Mouse (Mus musculus) heart, postnatal 0 days (tissue): ENCODE data around the gene Aarsd1. TPM values are rescaled to one million over a fixed set of nuclear protein-coding genes. Genes with fewer than 3 reads are reported as not detected.

Experiments used
- ATAC-seq: fragments of 200-750 bp; cut with Nextera tagmentation; 2 replicates; pipeline ENCODE4 v1.8.0; 2017; ENCODE audit warnings: low read depth, moderate number of reproducible peaks, moderate library complexity; ENCODE audit not compliant: insufficient read depth
- DNase-seq: peaks from one replicate; pipeline ENCODE4 v3.0.0-alpha.2; 2016; ENCODE audit warnings: low spot score
- H3K27ac ChIP-seq: fragments of 300-500 bp; sonication (generic); 2 replicates; pipeline ENCODE4 v1.5.1; 2014; ENCODE audit warnings: low read depth, mild to moderate bottlenecking
- H3K27me3 ChIP-seq: fragments of 300-500 bp; sonication (generic); 2 replicates; pipeline ENCODE4 v1.6.1; 2014; ENCODE audit warnings: low read length, mixed read lengths; ENCODE audit not compliant: control insufficient read depth, insufficient read depth
- H3K36me3 ChIP-seq: fragments of 300-500 bp; sonication (generic); replicated peaks from 2 replicates; pipeline ENCODE4 v1.6.1; 2014; ENCODE audit warnings: low read length, mixed read lengths; ENCODE audit not compliant: control insufficient read depth, insufficient read depth
- H3K4me1 ChIP-seq: fragments of 300-500 bp; sonication (generic); 2 replicates; pipeline ENCODE4 v1.6.1; 2014; ENCODE audit warnings: antibody characterized with exemption; ENCODE audit not compliant: control insufficient read depth, insufficient read depth
- H3K4me2 ChIP-seq: fragments of 300-500 bp; sonication (generic); 2 replicates; pipeline ENCODE4 v1.6.1; 2014; ENCODE audit warnings: low read depth, mild to moderate bottlenecking, low read length, moderate library complexity
- H3K4me3 ChIP-seq: fragments of 300-500 bp; sonication (generic); 2 replicates; pipeline ENCODE4 v1.5.1; 2014; ENCODE audit warnings: low read depth, low read length
- H3K9ac ChIP-seq: fragments of 300-500 bp; sonication (generic); replicated peaks from 2 replicates; pipeline ENCODE4 v1.6.1; 2014; ENCODE audit warnings: low read depth, low read length, mixed read lengths
- H3K9me3 ChIP-seq: fragments of 300-500 bp; sonication (generic); replicated peaks from 2 replicates; pipeline ENCODE4 v1.6.1; 2016; ENCODE audit warnings: low read length; ENCODE audit not compliant: control insufficient read depth
- CTCF ChIP-seq: IDR thresholded peaks from 2 replicates; pipeline ENCODE4 v1.5.1; 2016; ENCODE audit warnings: antibody characterized with exemption, control low read depth, low read depth
- EP300 ChIP-seq: IDR thresholded peaks from 2 replicates; pipeline ENCODE4 v1.6.1; 2016; ENCODE audit warnings: antibody characterized with exemption, low read depth
- WGBS: fragments of 180-500 bp; shearing (Covaris S2); extraction: QIAGEN DNeasy Blood & Tissue Kit; methylation state at CpG from one replicate; pipeline ENCODE4 v1.1.7; 2014; 5-methylcytosine and 5-hydroxymethylcytosine counted together
- polyA plus RNA-seq: library from polyadenylated mRNA; unstranded; fragments of >200 nt; fragmentation: Nextera tagmentation; extraction: Ambion mirVana; gene quantifications from 2 replicates; pipeline ENCODE4 v1.2.1, GENCODE M21; 2015
- total RNA-seq: library from RNA; depleted of rRNA; stranded (reverse); fragments of >200 nt; gene quantifications from 2 replicates; pipeline ENCODE4 v1.2.3, GENCODE M21; 2014; ENCODE audit warnings: low replicate concordance

The Aarsd1 gene
- total and polyA plus RNA-seq, 2 experiments from 2014 or later = 16.8 to 31.9 TPM

DNA sequence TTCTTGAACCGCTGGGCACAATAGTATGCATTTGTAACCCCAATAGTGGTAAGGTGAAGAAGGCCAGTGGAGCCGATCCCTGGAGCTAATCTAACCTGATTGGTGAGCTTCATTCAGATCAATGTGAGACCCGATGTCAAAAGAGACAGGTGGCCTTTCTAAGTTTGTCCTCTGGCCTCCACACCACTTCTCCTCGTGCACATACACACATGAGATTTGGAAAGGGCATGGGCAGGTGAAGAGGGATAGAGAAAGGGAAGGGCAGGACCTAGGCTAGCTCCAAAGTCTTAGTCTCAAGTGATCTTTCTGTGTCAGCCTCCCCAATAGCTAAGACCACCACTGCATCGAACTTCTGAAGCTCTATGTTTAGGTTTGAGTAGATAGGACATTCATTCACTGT lies 47.3 kb downstream of the Aarsd1 start:
- H3K4me2 ChIP-seq = no peak overlapping the region
- H3K4me1 ChIP-seq = no peaks in the 10 kb centered on the region
- H3K9ac ChIP-seq = no peak overlapping the region
- no peak overlapping the region for H3K4me3 ChIP-seq
- H3K36me3 ChIP-seq = no peaks in the 10 kb centered on the region
- no peak for ATAC-seq
- H3K27ac ChIP-seq = no peak overlapping the region
- TF ChIP-seq CTCF (no peak), EP300 (no peak)
- 65% methylated on average over 5 of the region's 5 CpGs for WGBS
- no peaks in the 10 kb centered on the region for H3K27me3 ChIP-seq
- no peaks in the 10 kb centered on the region for H3K9me3 ChIP-seq
- DNase-seq = no peak

DNA sequence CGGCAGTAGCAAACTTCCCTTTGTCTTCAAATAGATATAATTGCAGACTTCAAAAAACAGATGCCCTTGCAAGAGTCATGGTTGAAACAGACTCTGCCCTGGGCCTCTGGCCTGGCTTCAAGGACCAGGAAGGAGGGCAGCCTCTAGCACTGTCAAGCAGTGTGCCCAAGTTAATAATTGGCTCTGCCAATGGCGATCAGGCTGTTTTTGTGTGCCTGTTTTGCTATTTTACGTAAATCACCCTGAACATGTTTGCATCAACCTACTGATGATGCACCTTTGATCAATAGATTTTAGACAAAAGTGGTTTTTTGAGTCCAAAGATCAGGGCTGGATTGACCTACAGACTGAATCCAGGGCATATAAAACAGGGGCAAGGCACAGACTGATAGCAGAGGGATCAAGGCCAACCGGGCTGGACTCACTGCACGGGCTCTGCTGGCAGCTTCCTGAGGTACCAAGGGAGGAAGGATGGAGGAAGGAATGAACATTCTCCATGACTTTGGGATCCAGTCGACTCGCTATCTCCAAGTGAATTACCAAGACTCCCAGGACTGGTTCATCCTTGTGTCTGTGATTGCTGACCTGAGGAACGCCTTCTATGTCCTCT lies 50.0 kb downstream of the Aarsd1 start, which contains the start of gene G6pc:
G6pc (plus strand) TSS at position 236 of the 610 bp plus-strand sequence.
- no peak within 1 kb of the TSS for H3K27ac ChIP-seq

DNA sequence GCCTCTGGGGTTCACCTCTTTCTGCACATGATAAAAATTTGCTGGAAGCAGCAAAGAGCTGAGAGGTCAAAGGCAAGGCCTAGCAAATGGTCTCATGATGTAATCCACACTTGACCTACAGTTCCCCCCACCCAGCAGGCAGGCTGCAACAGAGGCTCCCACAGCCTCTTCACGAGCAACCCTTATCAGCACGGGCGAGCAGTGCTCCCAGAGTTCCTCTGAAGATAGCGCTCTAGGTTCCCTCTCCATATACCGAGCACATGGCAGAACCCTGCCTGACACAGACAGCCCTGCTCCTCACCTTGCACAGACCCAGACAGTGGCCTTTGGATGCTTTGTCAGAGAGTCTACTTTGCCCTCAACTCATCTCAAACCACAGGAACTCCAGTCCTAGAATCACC lies 52.9 kb downstream of the Aarsd1 start:
- H3K9ac ChIP-seq = no peak overlapping the region

More for the DNA sequence above, 50.0 kb downstream of the Aarsd1 start, which contains the start of gene G6pc:
- Histone ChIP-seq H3K27me3 (no peaks in the 10 kb centered on the region), H3K9me3 (no peaks in the 10 kb centered on the region), H3K4me3 (no peak within 1 kb of the TSS), H3K9ac (no peak within 1 kb of the TSS), H3K4me2 (no peak within 1 kb of the TSS), H3K4me1 (no peaks in the 10 kb centered on the region), H3K36me3 (no peaks in the 10 kb centered on the region)
- WGBS = 70% methylated on average over 8 of the region's 8 CpGs
- ATAC-seq (no peak), DNase-seq (no peak)
- TF ChIP-seq CTCF (no peak), EP300 (no peak)

DNA sequence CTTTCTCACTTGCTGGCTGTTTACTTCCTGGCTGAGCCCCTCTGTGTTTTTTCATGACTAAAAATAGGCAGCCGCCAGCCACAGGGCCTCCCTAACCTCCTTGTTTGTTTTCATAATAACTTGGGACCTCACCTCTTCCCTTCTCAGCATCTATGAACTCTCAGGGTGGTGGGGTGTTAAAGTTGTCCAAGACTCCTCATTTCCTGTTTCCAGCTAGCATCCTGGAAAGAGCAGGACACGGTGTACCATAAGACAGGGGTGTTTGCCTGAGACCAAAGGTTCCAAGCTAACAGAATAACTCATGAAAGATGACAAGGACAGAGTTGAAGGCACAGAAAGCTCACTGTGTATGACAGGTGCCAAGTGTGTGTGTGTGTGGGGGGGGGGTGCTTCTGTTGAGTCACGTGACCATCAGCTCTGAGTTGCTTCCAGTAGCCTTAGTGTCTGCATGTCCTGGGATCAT lies 56.7 kb downstream of the Aarsd1 start:
- H3K27ac ChIP-seq = peak overlapping the region; percentile 87
- H3K4me2 ChIP-seq = peak overlapping the region; percentile 9; the same call in 1 of the 2 replicates
- DNase-seq = peak; percentile 57
- H3K36me3 ChIP-seq = no peaks in the 10 kb centered on the region
- H3K4me1 ChIP-seq = peaks cover 13% of the 10 kb centered on the region
- H3K9ac ChIP-seq = no peak overlapping the region
- TF ChIP-seq CTCF (no peak), EP300 (peak; percentile 66; the same call in 1 of the 2 replicates)
- H3K9me3 ChIP-seq = no peaks in the 10 kb centered on the region
- WGBS = 20% methylated on average over 3 of the region's 3 CpGs
- ATAC-seq = peak; percentile 68
- H3K4me3 ChIP-seq = no peak overlapping the region
- no peaks in the 10 kb centered on the region for H3K27me3 ChIP-seq

More for the DNA sequence above, 52.9 kb downstream of the Aarsd1 start:
- Histone ChIP-seq H3K9me3 (no peaks in the 10 kb centered on the region), H3K4me3 (no peak overlapping the region), H3K4me2 (no peak overlapping the region), H3K4me1 (peaks cover 13% of the 10 kb centered on the region), H3K27me3 (no peaks in the 10 kb centered on the region), H3K36me3 (no peaks in the 10 kb centered on the region), H3K27ac (no peak overlapping the region)
- 17% methylated on average over 5 of the region's 5 CpGs for WGBS
- ATAC-seq (no peak), DNase-seq (no peak)
- TF ChIP-seq CTCF (no peak), EP300 (no peak)

DNA sequence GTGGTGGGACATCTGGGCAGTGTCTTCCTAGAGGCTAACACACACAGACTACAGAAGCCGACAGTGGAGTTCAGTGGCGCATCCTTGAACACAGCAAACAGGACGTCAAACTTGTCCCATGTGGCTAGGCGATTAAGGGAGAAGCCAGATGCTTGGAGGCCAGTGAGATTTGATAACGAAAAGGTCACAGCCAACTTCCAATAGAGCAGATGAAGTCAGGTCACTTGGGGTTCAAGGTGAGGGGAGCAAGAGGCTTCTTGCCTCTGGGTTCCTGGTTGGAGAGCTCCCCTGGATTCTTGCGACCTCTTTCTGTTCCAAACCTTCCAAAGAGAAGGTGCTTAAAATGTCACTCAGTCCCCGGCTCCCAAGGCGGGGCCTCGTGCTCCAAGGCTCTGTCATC lies 57.6 kb downstream of the Aarsd1 start:
- no peak overlapping the region for H3K9ac ChIP-seq

More for the DNA sequence above, 57.6 kb downstream of the Aarsd1 start:
- H3K4me3 ChIP-seq = no peak overlapping the region
- no peaks in the 10 kb centered on the region for H3K36me3 ChIP-seq
- 52% methylated on average over 9 of the region's 9 CpGs for WGBS
- no peak overlapping the region for H3K4me2 ChIP-seq
- ATAC-seq (no peak), DNase-seq (no peak)
- no peaks in the 10 kb centered on the region for H3K9me3 ChIP-seq
- H3K27me3 ChIP-seq = no peaks in the 10 kb centered on the region
- TF ChIP-seq EP300 = no peak
- peak overlapping the region; percentile 87 for H3K27ac ChIP-seq
- peaks cover 13% of the 10 kb centered on the region for H3K4me1 ChIP-seq
